8 mouse cellular contexts compared by ENCODE assay signal in the genomic region with DNA sequence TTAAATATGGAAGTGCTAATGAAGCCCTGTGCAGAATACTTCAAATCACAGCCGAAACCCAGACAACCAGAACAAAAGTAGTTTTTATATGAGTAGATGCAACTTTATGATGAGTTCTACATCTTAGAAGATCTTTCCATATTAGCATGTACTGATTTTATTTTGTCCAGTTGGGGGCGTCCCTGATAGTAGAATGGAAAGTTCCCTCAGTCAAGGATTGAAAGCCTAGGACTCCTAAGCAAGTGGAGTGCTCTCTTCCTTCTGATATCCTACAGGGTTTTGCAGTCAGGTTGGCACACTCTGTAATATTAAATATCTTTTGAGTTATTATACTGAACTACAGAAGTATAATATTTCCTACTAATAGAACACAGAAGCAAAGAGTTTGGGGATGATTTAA.
DNase-seq lines count a peak whose midpoint lies in the region; ATAC-seq lines count a peak whose summit lies in the region.

No protein-coding gene starts in this region.

- no peaks in the 10 kb centered on the region for H3K9me3 ChIP-seq in limb, embryonic 11.5 days (ENCODE audit: control insufficient read depth, low read length)
- H3K9me3 ChIP-seq in limb, embryonic 10.5 days (replicated peaks), result no peaks in the 10 kb centered on the region
- H3K9me3 ChIP-seq in midbrain, embryonic 12.5 days, result no peaks in the 10 kb centered on the region

- WGBS in limb, embryonic 11.5 days, result 65% methylated on average over 2 of the region's 2 CpGs
- 79% methylated on average over 2 of the region's 2 CpGs for WGBS in limb, embryonic 10.5 days
- 45% methylated on average over 2 of the region's 2 CpGs for WGBS in midbrain, embryonic 12.5 days

- no peak overlapping the region for H3K4me2 ChIP-seq in limb, embryonic 11.5 days (ENCODE audit: low read depth, severe bottlenecking)
- H3K4me2 ChIP-seq in midbrain, embryonic 12.5 days (replicated peaks), result no peak overlapping the region

- H3K27ac ChIP-seq in limb, embryonic 11.5 days (replicated peaks; ENCODE audit: low read depth, low read length), result no peak overlapping the region
- no peak overlapping the region for H3K27ac ChIP-seq in limb, embryonic 10.5 days
- H3K27ac ChIP-seq in midbrain, embryonic 12.5 days (replicated peaks), result no peak overlapping the region

- DNase-seq in limb, embryonic 11.5 days (ENCODE audit: low spot score), result peak; percentile 14
- DNase-seq in limb, embryonic 10.5 days (ENCODE audit: low spot score), result no peak
- DNase-seq in adipocyte (ENCODE audit: low spot score), result peak; percentile 32
- DNase-seq in embryo, embryonic 11 days, result peak; percentile 75
- DNase-seq in spleen, postnatal 4 days (ENCODE audit: low spot score in 2 of 2), result no peak
- DNase-seq in urinary bladder, postnatal 10 days (ENCODE audit: low spot score), result no peak
- no peak for DNase-seq in heart, postnatal 4 days

- H3K27me3 ChIP-seq in limb, embryonic 11.5 days (ENCODE audit: control insufficient read depth, insufficient read depth, low read length), result no peaks in the 10 kb centered on the region
- no peaks in the 10 kb centered on the region for H3K27me3 ChIP-seq in limb, embryonic 10.5 days (ENCODE audit: low read depth, poor library complexity, severe bottlenecking)
- H3K27me3 ChIP-seq in midbrain, embryonic 12.5 days, result no peaks in the 10 kb centered on the region

- no peak overlapping the region for H3K4me3 ChIP-seq in limb, embryonic 11.5 days (ENCODE audit: low read depth, low read length)
- no peak overlapping the region for H3K4me3 ChIP-seq in limb, embryonic 10.5 days
- H3K4me3 ChIP-seq in midbrain, embryonic 12.5 days, result no peak overlapping the region

- no peak for ATAC-seq in limb, embryonic 11.5 days (ENCODE audit: insufficient number of reproducible peaks, low FRiP score, low TSS enrichment, low read depth)
- peak; percentile 38; the same call in 1 of the 2 replicates for ATAC-seq in midbrain, embryonic 12.5 days (ENCODE audit: low FRiP score, low read depth)

- no peaks in the 10 kb centered on the region for H3K4me1 ChIP-seq in limb, embryonic 11.5 days (ENCODE audit: control insufficient read depth, insufficient read depth, low read length)
- no peaks in the 10 kb centered on the region for H3K4me1 ChIP-seq in limb, embryonic 10.5 days
- peaks cover 27% of the 10 kb centered on the region for H3K4me1 ChIP-seq in midbrain, embryonic 12.5 days

- no peaks in the 10 kb centered on the region for H3K36me3 ChIP-seq in limb, embryonic 11.5 days (ENCODE audit: control insufficient read depth, insufficient read depth, low read length)
- H3K36me3 ChIP-seq in limb, embryonic 10.5 days, result no peaks in the 10 kb centered on the region
- no peaks in the 10 kb centered on the region for H3K36me3 ChIP-seq in midbrain, embryonic 12.5 days

- H3K9ac ChIP-seq in limb, embryonic 11.5 days (ENCODE audit: low read length), result no peak overlapping the region
- H3K9ac ChIP-seq in midbrain, embryonic 12.5 days (replicated peaks), result no peak overlapping the region

Comparison
In these comparisons a context has a peak if more than half of its experiments do, and no peak if none do; other contexts are left out.
1. DNase-seq: peak in limb, embryonic 11.5 days (single experiment), adipocyte (single experiment) and embryo, embryonic 11 days (single experiment); none in limb, embryonic 10.5 days (single experiment), spleen, postnatal 4 days (0 of 2), urinary bladder, postnatal 10 days (single experiment) and heart, postnatal 4 days (single experiment).